Mouse (Mus musculus): ENCODE results near the gene Ica1. TPM values are rescaled to one million over a fixed set of nuclear protein-coding genes. Genes with fewer than 3 reads are reported as not detected.

Gene Ica1
- polyA plus RNA-seq, 1 experiment from 2014 or later = 84.8 TPM

- 90% methylated on average over 7 of the region's 7 CpGs for WGBS
- Histone ChIP-seq H3K27ac (ENCODE audit: low read depth, low read length) (no peak overlapping the region), H3K4me3 (ENCODE audit: low read depth, low read length) (no peak overlapping the region), H3K4me2 (ENCODE audit: low read depth, low read length) (no peak overlapping the region), H3K9ac (replicated peaks; ENCODE audit: low read depth, low read length) (no peak overlapping the region), H3K27me3 (ENCODE audit: control insufficient read depth, insufficient read depth, low read length) (no peaks in the 10 kb centered on the region), H3K4me1 (ENCODE audit: control insufficient read depth, insufficient read depth, low read length) (no peaks in the 10 kb centered on the region), H3K36me3 (ENCODE audit: control insufficient read depth, insufficient read depth, low read length) (no peaks in the 10 kb centered on the region), H3K9me3 (ENCODE audit: control insufficient read depth, low read length) (no peaks in the 10 kb centered on the region)
- no peak for ATAC-seq (ENCODE audit: low read depth)
Measured at GRCm38 (mm10) chr6:8630531-8630930, 147.8 kb downstream of the Ica1 start.

GRCm38 (mm10) chr6:8628715-8629267 is 149.5 kb downstream of the Ica1 start:
- no peaks in the 10 kb centered on the region for H3K4me1 ChIP-seq (ENCODE audit: control insufficient read depth, insufficient read depth, low read length)
- H3K27me3 ChIP-seq (ENCODE audit: control insufficient read depth, insufficient read depth, low read length) = no peaks in the 10 kb centered on the region
- no peak overlapping the region for H3K4me3 ChIP-seq (ENCODE audit: low read depth, low read length)
- H3K9me3 ChIP-seq (ENCODE audit: control insufficient read depth, low read length) = no peaks in the 10 kb centered on the region
- WGBS = 82% methylated on average over 7 of the region's 7 CpGs
- ATAC-seq (ENCODE audit: low read depth) = no peak
- H3K4me2 ChIP-seq (ENCODE audit: low read depth, low read length) = no peak overlapping the region
- no peak overlapping the region for H3K27ac ChIP-seq (ENCODE audit: low read depth, low read length)
- no peak overlapping the region for H3K9ac ChIP-seq (replicated peaks; ENCODE audit: low read depth, low read length)
- H3K36me3 ChIP-seq (ENCODE audit: control insufficient read depth, insufficient read depth, low read length) = no peaks in the 10 kb centered on the region

GRCm38 (mm10) chr6:8628226-8628625 is 150.1 kb downstream of the Ica1 start:
- Histone ChIP-seq H3K9ac (replicated peaks; ENCODE audit: low read depth, low read length) (no peak overlapping the region), H3K4me2 (ENCODE audit: low read depth, low read length) (no peak overlapping the region), H3K4me1 (ENCODE audit: control insufficient read depth, insufficient read depth, low read length) (no peaks in the 10 kb centered on the region), H3K9me3 (ENCODE audit: control insufficient read depth, low read length) (no peaks in the 10 kb centered on the region), H3K27ac (ENCODE audit: low read depth, low read length) (no peak overlapping the region), H3K27me3 (ENCODE audit: control insufficient read depth, insufficient read depth, low read length) (no peaks in the 10 kb centered on the region), H3K36me3 (ENCODE audit: control insufficient read depth, insufficient read depth, low read length) (no peaks in the 10 kb centered on the region), H3K4me3 (ENCODE audit: low read depth, low read length) (no peak overlapping the region)
- 96% methylated on average over 8 of the region's 8 CpGs for WGBS
- no peak for ATAC-seq (ENCODE audit: low read depth)

GRCm38 (mm10) chr6:8623045-8623444 is 155.2 kb downstream of the Ica1 start:
- H3K36me3 ChIP-seq (ENCODE audit: control insufficient read depth, insufficient read depth, low read length) = no peaks in the 10 kb centered on the region
- no peak overlapping the region for H3K4me2 ChIP-seq (ENCODE audit: low read depth, low read length)
- H3K4me3 ChIP-seq (ENCODE audit: low read depth, low read length) = no peak overlapping the region
- H3K9me3 ChIP-seq (ENCODE audit: control insufficient read depth, low read length) = no peaks in the 10 kb centered on the region
- H3K4me1 ChIP-seq (ENCODE audit: control insufficient read depth, insufficient read depth, low read length) = no peaks in the 10 kb centered on the region
- H3K27me3 ChIP-seq (ENCODE audit: control insufficient read depth, insufficient read depth, low read length) = no peaks in the 10 kb centered on the region
- no peak for ATAC-seq (ENCODE audit: low read depth)
- H3K9ac ChIP-seq (replicated peaks; ENCODE audit: low read depth, low read length) = no peak overlapping the region
- 64% methylated on average over 3 of the region's 3 CpGs for WGBS
- H3K27ac ChIP-seq (ENCODE audit: low read depth, low read length) = no peak overlapping the region

GRCm38 (mm10) chr6:8619582-8620350 is 158.5 kb downstream of the Ica1 start:
- Histone ChIP-seq H3K4me3 (ENCODE audit: low read depth, low read length) (no peak overlapping the region), H3K27ac (ENCODE audit: low read depth, low read length) (no peak overlapping the region), H3K27me3 (ENCODE audit: control insufficient read depth, insufficient read depth, low read length) (no peaks in the 10 kb centered on the region), H3K9me3 (ENCODE audit: control insufficient read depth, low read length) (no peaks in the 10 kb centered on the region), H3K9ac (replicated peaks; ENCODE audit: low read depth, low read length) (no peak overlapping the region), H3K4me2 (ENCODE audit: low read depth, low read length) (no peak overlapping the region), H3K36me3 (ENCODE audit: control insufficient read depth, insufficient read depth, low read length) (no peaks in the 10 kb centered on the region), H3K4me1 (ENCODE audit: control insufficient read depth, insufficient read depth, low read length) (no peaks in the 10 kb centered on the region)
- ATAC-seq (ENCODE audit: low read depth) = no peak
- WGBS = 87% methylated on average over 4 of the region's 4 CpGs

GRCm38 (mm10) chr6:8617369-8617768 is 160.9 kb downstream of the Ica1 start:
- Histone ChIP-seq H3K9me3 (ENCODE audit: control insufficient read depth, low read length) (no peaks in the 10 kb centered on the region), H3K9ac (replicated peaks; ENCODE audit: low read depth, low read length) (no peak overlapping the region), H3K4me1 (ENCODE audit: control insufficient read depth, insufficient read depth, low read length) (no peaks in the 10 kb centered on the region), H3K36me3 (ENCODE audit: control insufficient read depth, insufficient read depth, low read length) (no peaks in the 10 kb centered on the region), H3K4me3 (ENCODE audit: low read depth, low read length) (no peak overlapping the region), H3K27me3 (ENCODE audit: control insufficient read depth, insufficient read depth, low read length) (no peaks in the 10 kb centered on the region), H3K27ac (ENCODE audit: low read depth, low read length) (no peak overlapping the region), H3K4me2 (ENCODE audit: low read depth, low read length) (no peak overlapping the region)
- 75% methylated on average over 2 of the region's 2 CpGs for WGBS
- ATAC-seq (ENCODE audit: low read depth) = no peak

GRCm38 (mm10) chr6:8591665-8592064 is 186.6 kb downstream of the Ica1 start:
- Histone ChIP-seq H3K4me2 (ENCODE audit: low read depth, low read length) (no peak overlapping the region), H3K4me1 (ENCODE audit: control insufficient read depth, insufficient read depth, low read length) (no peaks in the 10 kb centered on the region), H3K9ac (replicated peaks; ENCODE audit: low read depth, low read length) (no peak overlapping the region), H3K9me3 (ENCODE audit: control insufficient read depth, low read length) (no peaks in the 10 kb centered on the region), H3K36me3 (ENCODE audit: control insufficient read depth, insufficient read depth, low read length) (no peaks in the 10 kb centered on the region), H3K4me3 (ENCODE audit: low read depth, low read length) (no peak overlapping the region), H3K27me3 (ENCODE audit: control insufficient read depth, insufficient read depth, low read length) (no peaks in the 10 kb centered on the region), H3K27ac (ENCODE audit: low read depth, low read length) (no peak overlapping the region)
- no peak for ATAC-seq (ENCODE audit: low read depth)
- WGBS = 93% methylated on average over 9 of the region's 9 CpGs

GRCm38 (mm10) chr6:8583892-8584291 is 194.4 kb downstream of the Ica1 start:
- 97% methylated on average over 3 of the region's 3 CpGs for WGBS
- Histone ChIP-seq H3K27me3 (ENCODE audit: control insufficient read depth, insufficient read depth, low read length) (no peaks in the 10 kb centered on the region), H3K9me3 (ENCODE audit: control insufficient read depth, low read length) (no peaks in the 10 kb centered on the region), H3K4me2 (ENCODE audit: low read depth, low read length) (no peak overlapping the region), H3K4me1 (ENCODE audit: control insufficient read depth, insufficient read depth, low read length) (no peaks in the 10 kb centered on the region), H3K27ac (ENCODE audit: low read depth, low read length) (no peak overlapping the region), H3K36me3 (ENCODE audit: control insufficient read depth, insufficient read depth, low read length) (no peaks in the 10 kb centered on the region), H3K4me3 (ENCODE audit: low read depth, low read length) (no peak overlapping the region), H3K9ac (replicated peaks; ENCODE audit: low read depth, low read length) (no peak overlapping the region)
- ATAC-seq (ENCODE audit: low read depth) = no peak

- no peaks in the 10 kb centered on the region for H3K36me3 ChIP-seq (ENCODE audit: control insufficient read depth, insufficient read depth, low read length)
- no peak overlapping the region for H3K4me3 ChIP-seq (ENCODE audit: low read depth, low read length)
- H3K9me3 ChIP-seq (ENCODE audit: control insufficient read depth, low read length) = no peaks in the 10 kb centered on the region
- H3K27me3 ChIP-seq (ENCODE audit: control insufficient read depth, insufficient read depth, low read length) = no peaks in the 10 kb centered on the region
- no peak for ATAC-seq (ENCODE audit: low read depth)
- H3K27ac ChIP-seq (ENCODE audit: low read depth, low read length) = no peak overlapping the region
- H3K4me1 ChIP-seq (ENCODE audit: control insufficient read depth, insufficient read depth, low read length) = no peaks in the 10 kb centered on the region
- H3K4me2 ChIP-seq (ENCODE audit: low read depth, low read length) = no peak overlapping the region
- H3K9ac ChIP-seq (replicated peaks; ENCODE audit: low read depth, low read length) = no peak overlapping the region
- WGBS = 95% methylated on average over 9 of the region's 9 CpGs
Measured at GRCm38 (mm10) chr6:8582377-8582776, 195.9 kb downstream of the Ica1 start.
